ENCODE assay signal across 22 mouse cellular contexts in genomic region chr5:139789466-139789865, GRCm38 (mm10). TPM values are rescaled to one million over a fixed set of nuclear protein-coding genes. Genes with fewer than 3 reads are reported as not detected.
A peak's percentile ranks its signal among the peaks of the same experiment; 100 is the strongest.
DNase-seq lines count a peak whose midpoint lies in the region; ATAC-seq and TF ChIP-seq lines count a peak whose summit lies in the region.
"Had no signal": no experiment of that assay in that cellular context is flagged by ENCODE, and none has a peak within 500 bp of the region (broad histone marks: within the 10 kb centered on the region; RNA-seq: fewer than 3 reads in every experiment).

No protein-coding gene starts in this region.

- H3K27me3 ChIP-seq in kidney, embryonic 15.5 days, result no peaks in the 10 kb centered on the region
- H3K27me3 ChIP-seq in ES-Bruce4 (ENCODE audit: control insufficient read depth, insufficient read depth, low read length, poor library complexity, severe bottlenecking), result no peaks in the 10 kb centered on the region
- no peaks in the 10 kb centered on the region for H3K27me3 ChIP-seq in liver, embryonic 13.5 days
- no peaks in the 10 kb centered on the region for H3K27me3 ChIP-seq in midbrain, embryonic 15.5 days (replicated peaks)
- H3K27me3 ChIP-seq in midbrain, postnatal 0 days (ENCODE audit: insufficient read depth, low read length), result no peaks in the 10 kb centered on the region
- H3K27me3 ChIP-seq: neural tube, embryonic 15.5 days had no signal

- H3K27ac ChIP-seq in kidney, embryonic 15.5 days, result no peak overlapping the region
- H3K27ac ChIP-seq in ES-Bruce4 (ENCODE audit: insufficient read depth, low read length), result no peak overlapping the region
- peak overlapping the region; percentile 66 for H3K27ac ChIP-seq in liver, embryonic 13.5 days
- no peak overlapping the region for H3K27ac ChIP-seq in midbrain, embryonic 15.5 days
- H3K27ac ChIP-seq in midbrain, postnatal 0 days (ENCODE audit: low read depth, low read length), result no peak overlapping the region
- H3K27ac ChIP-seq: embryonic facial prominence, embryonic 12.5 days; forebrain, embryonic 10.5 days; limb, embryonic 13.5 days; neural tube, embryonic 15.5 days had no signal

- no peaks in the 10 kb centered on the region for H3K36me3 ChIP-seq in kidney, embryonic 15.5 days
- no peaks in the 10 kb centered on the region for H3K36me3 ChIP-seq in ES-Bruce4 (ENCODE audit: control insufficient read depth, insufficient read depth, low read length, poor library complexity, severe bottlenecking)
- H3K36me3 ChIP-seq in liver, embryonic 13.5 days, result peaks cover 8% of the 10 kb centered on the region; the same call in 1 of the 2 replicates
- H3K36me3 ChIP-seq in midbrain, embryonic 15.5 days (replicated peaks), result no peaks in the 10 kb centered on the region
- H3K36me3 ChIP-seq in midbrain, postnatal 0 days (ENCODE audit: insufficient read depth, low read length), result no peaks in the 10 kb centered on the region
- H3K36me3 ChIP-seq: embryonic facial prominence, embryonic 12.5 days; forebrain, embryonic 10.5 days; limb, embryonic 13.5 days; neural tube, embryonic 15.5 days had no signal

- no peak for TF ChIP-seq EP300 in ES-Bruce4 (IDR thresholded peaks at IDR 0.05; ENCODE audit: insufficient read depth, low read depth, low read length)

- ATAC-seq in kidney, embryonic 15.5 days (replicated peaks; ENCODE audit: low FRiP score), result no peak
- ATAC-seq in liver, embryonic 13.5 days (ENCODE audit: low read depth), result no peak
- ATAC-seq in erythroid progenitor cell, adult 5-6 weeks (replicated peaks; ENCODE audit: low FRiP score, poor library complexity, severe bottlenecking), result no peak
- no peak for ATAC-seq in midbrain, embryonic 15.5 days (replicated peaks)
- no peak for ATAC-seq in midbrain, postnatal 0 days (ENCODE audit: low FRiP score)
- ATAC-seq: hindbrain, embryonic 16.5 days had no signal

- peak; percentile 34 for DNase-seq in kidney, adult 9 months
- peak; percentile 81 for DNase-seq in 3134 (ENCODE audit: extremely low read depth, insufficient read length, low spot score)
- DNase-seq in liver, embryonic 13.5 days, result no peak
- DNase-seq in midbrain, postnatal 0 days (ENCODE audit: low spot score), result no peak
- DNase-seq: adrenal gland, adult 2 months; cerebellum, postnatal 25 days; heart, adult 11 months; layer of hippocampus, adult 9-11 months; retina, postnatal 1 day had no signal

- no peak for TF ChIP-seq POLR2A in ES-Bruce4 (IDR thresholded peaks at IDR 0.05; ENCODE audit: insufficient read depth, low read length)

- H3K4me2 ChIP-seq in kidney, embryonic 15.5 days, result no peak overlapping the region
- H3K4me2 ChIP-seq in liver, embryonic 13.5 days, result no peak overlapping the region
- no peak overlapping the region for H3K4me2 ChIP-seq in midbrain, embryonic 15.5 days
- H3K4me2 ChIP-seq in midbrain, postnatal 0 days (ENCODE audit: low read depth, low read length, poor library complexity, severe bottlenecking), result no peak overlapping the region
- H3K4me2 ChIP-seq: embryonic facial prominence, embryonic 12.5 days; limb, embryonic 13.5 days; neural tube, embryonic 15.5 days had no signal

- H3K4me1 ChIP-seq in kidney, embryonic 15.5 days, result peaks cover 32% of the 10 kb centered on the region
- H3K4me1 ChIP-seq in ES-Bruce4 (ENCODE audit: control insufficient read depth, insufficient read depth, low read length), result peaks cover 2% of the 10 kb centered on the region
- H3K4me1 ChIP-seq in liver, embryonic 13.5 days (replicated peaks), result peaks cover 44% of the 10 kb centered on the region
- peaks cover 21% of the 10 kb centered on the region for H3K4me1 ChIP-seq in midbrain, embryonic 15.5 days
- no peaks in the 10 kb centered on the region; the same call in 1 of the 2 replicates for H3K4me1 ChIP-seq in midbrain, postnatal 0 days (ENCODE audit: insufficient read depth, low read length)

- no peaks in the 10 kb centered on the region for H3K9me3 ChIP-seq in kidney, embryonic 15.5 days (replicated peaks)
- H3K9me3 ChIP-seq in ES-Bruce4 (replicated peaks; ENCODE audit: control insufficient read depth, insufficient read depth, low read length, poor library complexity, severe bottlenecking), result no peaks in the 10 kb centered on the region
- H3K9me3 ChIP-seq in liver, embryonic 13.5 days (replicated peaks), result no peaks in the 10 kb centered on the region
- H3K9me3 ChIP-seq in midbrain, embryonic 15.5 days, result no peaks in the 10 kb centered on the region
- H3K9me3 ChIP-seq in midbrain, postnatal 0 days (ENCODE audit: low read length), result no peaks in the 10 kb centered on the region
- H3K9me3 ChIP-seq: embryonic facial prominence, embryonic 12.5 days; forebrain, embryonic 10.5 days; limb, embryonic 13.5 days; neural tube, embryonic 15.5 days had no signal

- no peak overlapping the region for H3K4me3 ChIP-seq in kidney, embryonic 15.5 days (replicated peaks)
- H3K4me3 ChIP-seq in ES-Bruce4 (ENCODE audit: low read depth, low read length), result no peak overlapping the region
- no peak overlapping the region for H3K4me3 ChIP-seq in liver, embryonic 13.5 days (replicated peaks)
- no peak overlapping the region for H3K4me3 ChIP-seq in midbrain, embryonic 15.5 days
- H3K4me3 ChIP-seq in midbrain, postnatal 0 days (ENCODE audit: low read depth, low read length), result no peak overlapping the region
- H3K4me3 ChIP-seq: embryonic facial prominence, embryonic 12.5 days; forebrain, embryonic 10.5 days; limb, embryonic 13.5 days; neural tube, embryonic 15.5 days had no signal

- TF ChIP-seq CTCF in ES-Bruce4 (IDR thresholded peaks at IDR 0.05; ENCODE audit: low read depth, low read length), result peak; percentile 30
- no peak for TF ChIP-seq CTCF in midbrain, postnatal 0 days (IDR thresholded peaks at IDR 0.05)

- 54% methylated on average over 4 of the region's 4 CpGs for WGBS in kidney, embryonic 15.5 days
- 23% methylated on average over 4 of the region's 4 CpGs for WGBS in liver, embryonic 13.5 days (ENCODE audit: insufficient replicate concordance)
- 51% methylated on average over 4 of the region's 4 CpGs for WGBS in midbrain, embryonic 15.5 days
- 52% methylated on average over 4 of the region's 4 CpGs for WGBS in midbrain, postnatal 0 days

- no peak overlapping the region for H3K9ac ChIP-seq in kidney, embryonic 15.5 days
- H3K9ac ChIP-seq in ES-Bruce4 (ENCODE audit: low read depth, poor library complexity, severe bottlenecking), result no peak overlapping the region
- 0 out of 2 replicates have a peak overlapping the region, but pooled peaks have one; percentile 1 for H3K9ac ChIP-seq in liver, embryonic 13.5 days
- H3K9ac ChIP-seq in midbrain, embryonic 15.5 days, result no peak overlapping the region
- H3K9ac ChIP-seq in midbrain, postnatal 0 days (replicated peaks; ENCODE audit: low read length, poor library complexity, severe bottlenecking), result no peak overlapping the region
- H3K9ac ChIP-seq: embryonic facial prominence, embryonic 12.5 days; limb, embryonic 13.5 days; neural tube, embryonic 15.5 days had no signal

RNA-seq across cellular contexts. Expression of gene Mafk, which starts 1.8 kb away (rescaled TPM):
- polyA plus RNA-seq in kidney, embryonic 15.5 days (2015; fragmentation: Nextera tagmentation; extraction: Ambion mirVana), result 10.6 and 11.1 TPM in 2 replicates
- polyA plus RNA-seq in ES-Bruce4 (2011; ENCODE audit: insufficient read depth, insufficient read length, low read depth, missing spikeins), result 15.6 and 16.3 TPM in 2 replicates
- 41.6 and 44.9 TPM in 2 replicates for polyA plus RNA-seq in liver, embryonic 13.5 days (2015; fragmentation: Nextera tagmentation; extraction: Ambion mirVana)
- 36.5 and 36.8 TPM in 2 replicates for total RNA-seq in erythroid progenitor cell, adult 5-6 weeks (2015; ENCODE audit: low replicate concordance)
- 45.3 and 55.7 TPM in 2 replicates for total RNA-seq in erythroid progenitor cell, adult 5-6 weeks (2017; ENCODE audit: low replicate concordance)
- polyA plus RNA-seq in midbrain, embryonic 15.5 days (2015; fragmentation: Nextera tagmentation; extraction: Ambion mirVana), result 18.2 and 18.8 TPM in 2 replicates
- 15.2 and 17.8 TPM in 2 replicates for total RNA-seq in midbrain, postnatal 0 days (2014; rRNA removed)
- 8.7 and 9.3 TPM in 2 replicates for polyA plus RNA-seq in midbrain, postnatal 0 days (2015; fragmentation: Nextera tagmentation; extraction: Ambion mirVana)

RNA-seq across cellular contexts. Expression of gene Ints1, which starts 14.0 kb away (rescaled TPM):
- polyA plus RNA-seq in kidney, embryonic 15.5 days (2015; fragmentation: Nextera tagmentation; extraction: Ambion mirVana), result 26.1 and 27.7 TPM in 2 replicates
- 54.6 and 59.1 TPM in 2 replicates for polyA plus RNA-seq in ES-Bruce4 (2011; ENCODE audit: insufficient read depth, insufficient read length, low read depth, missing spikeins)
- 12.7 and 13.8 TPM in 2 replicates for polyA plus RNA-seq in liver, embryonic 13.5 days (2015; fragmentation: Nextera tagmentation; extraction: Ambion mirVana)
- 46.5 and 59.1 TPM in 2 replicates for total RNA-seq in erythroid progenitor cell, adult 5-6 weeks (2015; ENCODE audit: low replicate concordance)
- 31.3 and 72.7 TPM in 2 replicates for total RNA-seq in erythroid progenitor cell, adult 5-6 weeks (2017; ENCODE audit: low replicate concordance)
- polyA plus RNA-seq in midbrain, embryonic 15.5 days (2015; fragmentation: Nextera tagmentation; extraction: Ambion mirVana), result 32.8 and 34.3 TPM in 2 replicates
- total RNA-seq in midbrain, postnatal 0 days (2014; rRNA removed), result 129 and 130 TPM in 2 replicates
- 27.1 and 29.1 TPM in 2 replicates for polyA plus RNA-seq in midbrain, postnatal 0 days (2015; fragmentation: Nextera tagmentation; extraction: Ambion mirVana)

RNA-seq across cellular contexts. Expression of gene Tmem184a, which starts 30.3 kb away (rescaled TPM):
- polyA plus RNA-seq in kidney, embryonic 15.5 days (2015; fragmentation: Nextera tagmentation; extraction: Ambion mirVana), result 5.8 and 7.2 TPM in 2 replicates
- polyA plus RNA-seq in ES-Bruce4 (2011; ENCODE audit: insufficient read depth, insufficient read length, low read depth, missing spikeins), result 10.5 and 13.1 TPM in 2 replicates
- polyA plus RNA-seq in liver, embryonic 13.5 days (2015; fragmentation: Nextera tagmentation; extraction: Ambion mirVana), result 0.68 and 0.89 TPM in 2 replicates
- total RNA-seq in erythroid progenitor cell, adult 5-6 weeks (2015; ENCODE audit: low replicate concordance), result not detected in 2 replicates
- 0.13 TPM in 1 of 2 replicates, not detected in the other for total RNA-seq in erythroid progenitor cell, adult 5-6 weeks (2017; ENCODE audit: low replicate concordance)
- 0.14 and 0.30 TPM in 2 replicates for polyA plus RNA-seq in midbrain, embryonic 15.5 days (2015; fragmentation: Nextera tagmentation; extraction: Ambion mirVana)
- total RNA-seq in midbrain, postnatal 0 days (2014; rRNA removed), result 0.05 TPM in 1 of 2 replicates, not detected in the other
- polyA plus RNA-seq in midbrain, postnatal 0 days (2015; fragmentation: Nextera tagmentation; extraction: Ambion mirVana), result 0.16 and 0.29 TPM in 2 replicates

RNA-seq across cellular contexts. Expression of gene Gm26938, which starts 36.7 kb away (rescaled TPM):
- not detected in 2 replicates for polyA plus RNA-seq in kidney, embryonic 15.5 days (2015; fragmentation: Nextera tagmentation; extraction: Ambion mirVana)
- polyA plus RNA-seq in ES-Bruce4 (2011; ENCODE audit: insufficient read depth, insufficient read length, low read depth, missing spikeins), result not detected in 2 replicates
- not detected in 2 replicates for polyA plus RNA-seq in liver, embryonic 13.5 days (2015; fragmentation: Nextera tagmentation; extraction: Ambion mirVana)
- not detected in 2 replicates for total RNA-seq in erythroid progenitor cell, adult 5-6 weeks (2015; ENCODE audit: low replicate concordance)
- not detected in 2 replicates for total RNA-seq in erythroid progenitor cell, adult 5-6 weeks (2017; ENCODE audit: low replicate concordance)
- not detected in 2 replicates for polyA plus RNA-seq in midbrain, embryonic 15.5 days (2015; fragmentation: Nextera tagmentation; extraction: Ambion mirVana)
- total RNA-seq in midbrain, postnatal 0 days (2014; rRNA removed), result 1.3 TPM in 1 of 2 replicates, not detected in the other
- polyA plus RNA-seq in midbrain, postnatal 0 days (2015; fragmentation: Nextera tagmentation; extraction: Ambion mirVana), result not detected in 2 replicates
- total RNA-seq: adrenal gland, adult 2 months; CH12.LX had no signal
- polyA plus RNA-seq: adrenal gland, adult 2 months; embryonic facial prominence, embryonic 12.5 days; heart, postnatal 0 days; hindbrain, embryonic 16.5 days; limb, embryonic 13.5 days; neural tube, embryonic 15.5 days; spleen, adult 2 months; thymus, postnatal 0 days had no signal

RNA-seq across cellular contexts. Expression of gene Psmg3, which starts 37.2 kb away (rescaled TPM):
- 74.0 and 77.8 TPM in 2 replicates for polyA plus RNA-seq in kidney, embryonic 15.5 days (2015; fragmentation: Nextera tagmentation; extraction: Ambion mirVana)
- 29.0 and 30.3 TPM in 2 replicates for polyA plus RNA-seq in ES-Bruce4 (2011; ENCODE audit: insufficient read depth, insufficient read length, low read depth, missing spikeins)
- 68.7 and 70.5 TPM in 2 replicates for polyA plus RNA-seq in liver, embryonic 13.5 days (2015; fragmentation: Nextera tagmentation; extraction: Ambion mirVana)
- total RNA-seq in erythroid progenitor cell, adult 5-6 weeks (2015; ENCODE audit: low replicate concordance), result 3.2 and 25.2 TPM in 2 replicates
- total RNA-seq in erythroid progenitor cell, adult 5-6 weeks (2017; ENCODE audit: low replicate concordance), result 5.3 and 15.7 TPM in 2 replicates
- polyA plus RNA-seq in midbrain, embryonic 15.5 days (2015; fragmentation: Nextera tagmentation; extraction: Ambion mirVana), result 74.0 and 78.2 TPM in 2 replicates
- total RNA-seq in midbrain, postnatal 0 days (2014; rRNA removed), result 20.4 and 28.7 TPM in 2 replicates
- 61.0 and 65.9 TPM in 2 replicates for polyA plus RNA-seq in midbrain, postnatal 0 days (2015; fragmentation: Nextera tagmentation; extraction: Ambion mirVana)

Comparison
In these comparisons a context has a peak if more than half of its experiments do, and no peak if none do; other contexts are left out.
1. DNase-seq: peak in kidney, adult 9 months (single experiment) and 3134 (single experiment); none in liver, embryonic 13.5 days (single experiment) and midbrain, postnatal 0 days (single experiment).